Mouse (Mus musculus) brain, embryonic 14.5 days (tissue): ENCODE results near the gene Tmem9b.

Experiments used
- CTCF ChIP-seq: fragments of 200-500 bp; IDR thresholded peaks from 2 replicates; pipeline ENCODE4 v1.5.1; 2012; ENCODE audit warnings: inconsistent platforms, mild to moderate bottlenecking, moderate library complexity, borderline replicate concordance; ENCODE audit not compliant: insufficient read depth, insufficient read length; ENCODE audit errors: extremely low read depth
- POLR2A ChIP-seq: fragments of 200-500 bp; IDR thresholded peaks from 2 replicates; pipeline ENCODE4 v1.6.1; 2012; ENCODE audit warnings: mild to moderate bottlenecking, inconsistent platforms, borderline replicate concordance; ENCODE audit not compliant: poor library complexity, insufficient read depth, insufficient read length, severe bottlenecking; ENCODE audit errors: extremely low read depth

DNA sequence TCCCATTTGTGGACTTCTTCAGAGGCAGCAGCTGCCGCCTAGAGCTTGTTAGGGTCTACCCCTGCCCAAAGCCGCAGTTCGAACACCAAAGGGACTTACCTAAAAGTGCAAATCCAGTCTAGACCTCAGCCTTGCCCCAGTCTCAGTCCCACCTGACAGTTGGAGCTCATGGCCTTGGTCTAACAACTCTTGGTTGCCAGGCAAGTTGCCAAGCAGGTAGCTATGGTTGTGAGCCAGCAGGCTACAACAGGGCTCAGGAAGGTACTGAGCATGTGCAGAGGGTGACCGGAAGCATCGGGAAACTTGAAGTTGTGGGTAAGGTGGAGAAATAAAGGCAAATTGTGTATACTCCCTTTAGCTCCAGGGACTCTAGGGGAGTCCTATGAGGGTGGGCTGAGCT is 29.0 kb downstream of the Tmem9b start, which contains the start of gene BC051019:
- TF ChIP-seq CTCF (no peak), POLR2A (no peak)
